Mouse (Mus musculus) layer of hippocampus, adult 8-10 months (tissue): ENCODE results near the gene Smndc1. TPM values are rescaled to one million over a fixed set of nuclear protein-coding genes. Genes with fewer than 3 reads are reported as not detected.
"Not testable (repeated sequence)": the region's sequence is repeated elsewhere in the genome, so short reads cannot be mapped to it uniquely, and the experiment has no call there.

Experiments used
- DNase-seq, 2 experiments: peaks; one replicate each; pipeline ENCODE4 v3.0.0; 2022; ENCODE audit warnings: low spot score in 2 of 2
- total RNA-seq, 4 experiments: library from RNA; stranded (reverse); gene quantifications; 2 replicates each; pipeline ENCODE4 v1.2.4; 2022

The Smndc1 gene
- total RNA-seq, 4 experiments from 2014 or later: 38.4 to 44.5 (median 40.5) TPM

DNA sequence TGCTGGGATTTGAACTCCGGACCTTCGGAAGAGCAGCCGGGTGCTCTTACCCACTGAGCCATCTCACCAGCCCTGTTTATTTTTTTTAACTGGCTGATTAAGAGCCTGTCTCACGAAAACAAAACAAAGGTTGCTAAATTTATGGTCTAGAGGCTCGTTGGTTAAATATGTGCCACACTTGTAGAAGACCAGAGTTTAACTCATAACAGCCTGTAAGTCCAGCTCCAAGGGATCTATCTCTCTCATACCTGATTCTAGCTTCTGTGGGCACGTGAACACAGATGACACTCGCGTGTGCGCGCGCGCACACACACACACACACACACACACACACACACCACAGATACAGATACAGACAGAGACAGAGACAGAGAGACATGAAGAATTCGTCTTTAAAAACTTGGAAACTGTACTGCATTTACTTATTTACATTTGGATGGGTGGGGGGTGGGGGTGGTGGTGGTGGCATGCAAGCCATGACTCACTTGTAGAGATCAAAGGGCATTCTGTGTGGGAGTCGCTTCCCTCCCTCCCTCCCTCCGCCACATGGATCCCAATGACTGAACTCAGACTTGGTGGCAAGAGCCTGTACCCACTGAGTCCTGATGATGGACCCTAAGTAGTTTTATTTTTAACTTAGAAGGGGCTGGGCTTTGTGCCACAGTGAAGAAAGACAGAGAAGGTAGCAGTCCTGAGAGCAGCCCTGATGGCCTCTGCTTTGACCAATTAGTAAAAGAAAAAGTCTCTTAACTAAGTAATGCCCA lies 23.4 kb upstream of the Smndc1 start:
- no peak for DNase-seq

DNA sequence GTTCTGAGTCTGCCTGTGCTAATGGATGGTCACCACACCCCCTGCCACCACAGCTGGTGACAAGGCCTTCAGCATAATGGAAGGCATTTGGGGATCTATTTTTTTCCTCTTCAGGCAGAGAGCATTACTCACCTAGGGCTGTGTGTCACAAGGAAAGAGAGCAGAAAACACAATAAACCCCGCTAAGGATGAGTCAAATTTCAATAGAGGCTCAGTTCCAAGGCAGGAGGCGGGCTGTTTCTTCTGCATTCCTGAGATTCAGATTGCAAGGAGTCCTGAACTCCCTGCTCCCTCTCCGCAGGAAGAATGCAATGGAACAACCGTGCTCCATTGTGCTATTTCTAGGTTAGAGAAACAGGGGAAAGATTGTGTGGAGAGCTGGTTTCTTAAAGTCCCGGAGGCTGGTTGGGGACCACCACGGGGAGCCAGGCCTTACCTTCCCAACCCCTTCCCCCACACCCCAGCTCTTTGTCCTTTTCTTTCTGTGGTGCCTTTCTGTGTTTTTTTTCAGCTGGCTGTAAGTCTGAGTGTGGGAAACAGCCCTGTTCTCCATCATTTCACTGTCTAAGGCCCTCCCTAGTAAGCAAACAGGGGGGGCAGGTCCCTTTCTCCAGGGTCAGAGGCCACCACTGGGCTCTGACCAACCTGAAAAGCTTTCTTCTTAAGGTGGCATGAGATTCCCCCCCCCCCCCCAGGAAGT lies 21.9 kb upstream of the Smndc1 start:
- DNase-seq: peak in 1 of 2 experiments; percentile 39

DNA sequence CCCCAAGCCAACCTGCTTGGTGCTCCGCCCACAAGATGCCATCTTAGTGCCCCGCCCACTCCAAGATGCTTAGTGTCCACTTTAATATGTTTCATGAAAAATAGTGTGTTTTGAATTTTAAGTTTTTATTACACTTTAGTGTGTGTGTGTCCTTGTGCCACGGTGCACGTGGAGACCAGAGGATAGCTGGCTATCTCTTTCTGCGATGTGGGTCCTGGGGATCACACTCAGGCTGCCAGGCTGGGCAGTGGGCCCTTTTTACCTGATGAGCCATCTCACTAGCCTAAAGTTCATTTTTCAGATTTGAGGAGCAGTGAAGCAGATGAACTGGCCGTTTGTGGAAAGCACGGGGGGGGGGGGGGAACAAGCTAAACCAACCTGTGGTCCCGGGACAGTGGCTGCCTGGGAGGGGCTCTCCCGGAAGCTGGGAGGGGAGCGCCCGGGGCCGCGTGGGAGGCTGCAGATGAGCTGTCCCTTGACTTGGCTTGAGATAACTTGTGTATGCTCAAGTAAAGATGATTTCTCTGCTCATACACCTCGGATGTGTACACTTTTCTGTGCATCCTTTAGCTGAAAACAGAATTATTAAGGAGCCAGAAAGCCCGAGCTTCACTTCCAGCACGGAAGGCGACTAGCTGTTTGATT lies 19.4 kb upstream of the Smndc1 start:
- DNase-seq: no peak

DNA sequence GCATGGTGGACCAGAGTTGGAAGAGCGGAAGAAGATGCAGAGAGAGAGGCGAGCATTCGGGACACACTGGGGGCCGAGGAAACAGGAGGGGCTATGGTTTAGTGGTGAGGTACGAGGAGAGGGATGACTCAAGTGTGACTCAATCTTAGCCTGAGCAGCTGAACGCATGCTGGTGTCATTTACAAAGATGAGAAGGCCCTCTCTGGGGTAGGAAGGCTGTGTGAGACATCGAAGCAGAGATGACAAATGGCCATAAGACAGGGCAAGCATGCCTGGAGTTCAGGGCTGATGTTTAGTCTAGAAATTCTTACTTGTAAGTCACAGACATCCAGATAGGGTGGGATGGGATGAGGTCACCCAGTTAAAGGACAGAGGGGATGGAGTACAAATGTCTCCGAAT lies 18.0 kb upstream of the Smndc1 start:
- DNase-seq: no peak

DNA sequence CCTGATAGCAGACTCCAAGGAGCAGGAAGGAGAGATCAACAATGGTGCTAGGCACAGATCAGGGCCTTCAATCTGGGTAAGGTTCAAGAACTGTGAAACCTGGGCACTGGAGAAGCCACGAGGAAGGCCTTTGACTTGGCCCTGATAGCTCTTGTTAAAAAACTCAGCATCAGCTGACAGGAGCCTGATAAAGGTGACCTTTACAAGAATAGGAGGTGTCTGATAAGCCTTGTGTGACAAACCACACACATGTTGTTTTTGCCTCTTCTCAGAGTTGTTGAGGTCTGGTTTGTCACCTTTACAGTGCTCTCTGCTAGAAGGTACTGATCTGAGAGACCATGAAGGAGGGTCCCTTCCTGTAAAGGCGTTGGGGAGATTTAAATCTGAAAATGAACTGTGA lies 17.0 kb upstream of the Smndc1 start:
- no peak for DNase-seq

DNA sequence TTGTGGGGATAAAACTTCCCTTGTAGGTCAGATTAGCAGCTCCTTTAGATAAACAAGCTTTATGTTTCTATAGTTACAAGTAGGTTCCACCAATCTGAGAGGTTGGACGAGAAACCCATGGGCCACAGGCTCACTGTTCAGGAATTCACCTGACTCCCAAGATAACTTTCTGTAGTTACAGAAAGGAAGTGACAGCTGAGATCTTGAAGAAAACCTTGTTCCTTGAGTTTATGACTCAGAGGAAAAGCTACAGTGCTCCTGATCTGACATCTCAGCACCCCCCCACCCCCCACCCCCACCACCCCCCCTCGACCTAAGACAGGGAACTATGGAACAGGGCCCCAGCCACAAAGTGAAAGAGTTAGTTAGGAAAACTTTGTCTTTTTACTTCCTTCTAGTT lies 15.4 kb upstream of the Smndc1 start:
- no peak for DNase-seq

DNA sequence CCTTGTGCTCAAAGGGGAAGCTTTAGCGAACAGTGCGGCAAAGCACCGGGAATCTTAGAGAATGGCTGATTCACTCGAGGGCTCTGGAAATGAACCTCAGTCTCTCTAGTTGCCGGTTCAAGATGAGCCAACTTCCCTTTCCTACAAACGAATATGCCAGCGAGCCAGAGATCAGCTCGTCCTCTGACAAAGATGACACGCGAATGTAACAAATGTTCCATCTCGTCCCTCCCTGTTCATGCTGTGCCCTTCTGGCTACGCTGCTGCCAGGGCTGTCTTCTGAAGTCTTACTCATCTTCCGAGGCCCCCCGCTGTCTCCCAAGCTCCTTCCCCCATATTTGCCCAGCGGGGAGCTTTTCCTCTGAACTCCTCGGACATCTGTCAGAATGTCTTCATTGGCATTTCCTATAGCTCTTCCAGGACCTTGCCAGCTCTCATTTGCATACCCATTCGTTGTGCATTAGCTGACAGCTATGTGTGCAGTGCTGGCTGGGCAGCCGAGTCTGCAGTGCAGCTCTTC lies 14.5 kb upstream of the Smndc1 start:
- DNase-seq: no peak

DNA sequence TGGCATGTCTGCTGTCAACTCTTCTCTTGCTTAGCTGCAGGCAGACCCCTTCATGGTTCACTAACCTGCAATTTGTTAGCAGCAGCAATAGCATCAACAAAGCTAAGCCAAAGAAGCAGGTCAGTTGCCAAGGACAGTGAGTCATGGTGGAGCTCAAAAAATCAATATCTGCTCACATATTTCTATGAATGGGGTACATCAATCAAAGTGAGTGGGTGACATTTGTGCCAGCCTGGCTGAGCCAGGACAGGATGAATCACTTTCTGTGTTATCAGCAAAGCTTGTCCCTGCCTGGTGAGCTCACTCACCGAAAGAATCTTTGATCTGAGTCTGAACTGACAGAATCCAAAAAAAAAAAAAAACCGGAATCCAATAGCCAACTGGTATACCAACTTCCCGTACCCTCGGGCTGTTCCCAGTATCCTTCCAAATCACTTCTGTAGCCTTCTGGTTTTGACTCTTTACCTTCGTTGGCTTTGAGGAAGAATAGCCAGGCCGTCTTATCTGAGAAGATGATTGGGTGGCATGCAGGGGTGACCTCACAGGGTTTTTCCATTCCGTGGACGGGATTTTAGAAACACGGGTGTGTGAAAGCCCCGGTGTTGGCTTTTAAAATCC lies 13.9 kb upstream of the Smndc1 start:
- no peak for DNase-seq

DNA sequence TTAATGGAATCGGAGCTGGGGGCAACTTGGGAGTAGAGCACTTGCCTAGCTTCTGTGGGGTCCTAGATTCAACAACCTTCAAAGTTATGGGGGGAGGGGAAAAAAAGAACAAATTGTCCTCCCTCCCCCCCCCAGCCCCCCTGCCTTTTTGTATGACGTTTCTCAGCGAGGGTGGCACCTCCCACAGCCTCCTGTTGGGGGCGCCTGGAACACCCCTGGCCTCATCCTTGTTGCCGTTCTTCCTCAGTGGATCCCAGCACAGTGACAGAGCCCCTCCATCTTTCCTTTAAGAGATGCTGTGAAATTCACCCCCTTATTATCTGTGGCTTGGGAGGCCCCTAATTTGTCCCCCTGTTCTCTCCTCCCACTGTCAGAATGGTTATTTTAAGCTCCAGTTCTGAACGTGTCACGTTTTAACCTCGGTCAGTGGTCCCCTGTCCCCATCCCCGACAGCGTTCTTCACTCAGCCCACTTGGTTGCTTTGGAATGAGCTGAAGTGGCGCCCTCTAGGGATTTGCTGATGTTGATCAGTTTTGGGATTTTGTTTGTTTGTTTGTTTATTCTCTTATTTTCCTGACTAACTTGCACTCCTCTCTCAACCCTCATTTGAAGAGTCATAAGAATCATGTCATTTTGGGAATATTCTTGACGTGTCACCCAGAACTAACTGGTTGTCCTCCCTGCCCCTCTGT lies 12.5 kb upstream of the Smndc1 start:
- DNase-seq: no peak

DNA sequence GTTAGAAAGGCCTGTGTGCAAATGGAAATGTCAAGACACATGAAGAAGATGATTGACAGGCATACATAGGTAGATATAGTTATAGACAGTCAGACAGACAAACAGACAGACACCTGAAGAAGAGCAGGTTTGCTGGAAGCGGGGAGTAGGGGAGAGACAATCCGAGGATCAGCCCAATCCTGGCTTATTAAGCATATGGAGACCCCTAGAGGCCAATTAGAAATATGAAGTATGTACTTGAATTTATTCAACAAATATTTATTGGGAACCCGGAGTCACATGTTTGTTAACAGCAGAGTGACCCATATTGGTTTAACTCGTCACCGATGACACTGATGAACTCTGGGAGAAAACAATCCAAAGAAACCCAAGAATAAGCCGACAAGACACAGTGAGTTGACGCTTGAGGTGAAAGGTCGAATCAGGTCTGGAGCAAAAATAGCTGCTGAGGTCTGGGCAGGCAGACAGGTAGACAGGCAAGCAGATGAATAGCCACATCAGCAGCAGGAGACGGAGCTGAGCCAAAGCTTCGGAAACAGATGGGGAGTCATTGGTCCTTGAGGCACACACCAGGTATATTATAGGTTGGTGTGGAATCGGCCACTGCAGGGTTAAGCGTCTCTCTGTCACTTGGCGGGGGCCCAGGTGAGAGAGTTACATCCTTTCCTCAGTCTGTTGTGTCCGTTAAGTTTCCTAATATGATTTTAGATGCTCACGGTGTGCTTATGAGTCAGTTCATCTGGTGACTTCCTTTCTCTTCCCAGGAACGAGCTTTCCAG lies 10.1 kb upstream of the Smndc1 start:
- no peak for DNase-seq

DNA sequence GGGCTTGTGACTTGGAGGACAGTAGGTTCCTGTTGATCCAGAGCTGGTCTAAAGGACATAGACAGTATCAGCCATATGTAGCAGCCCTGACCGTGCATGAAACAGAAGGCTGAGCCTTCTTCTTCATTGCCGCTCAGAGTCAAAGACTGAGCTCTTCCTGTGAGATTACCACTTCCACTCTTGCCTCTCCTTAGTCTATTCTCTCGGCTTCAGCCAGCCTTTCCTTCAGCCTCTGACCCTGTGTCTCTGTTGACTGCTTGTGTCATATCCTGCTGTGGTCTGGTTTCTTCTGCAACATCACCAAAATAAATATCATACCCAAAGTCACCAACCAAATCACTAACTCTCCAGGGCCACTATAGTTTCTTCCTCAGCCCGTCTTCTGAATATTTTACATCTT lies 8.8 kb upstream of the Smndc1 start:
- DNase-seq: no peak

DNA sequence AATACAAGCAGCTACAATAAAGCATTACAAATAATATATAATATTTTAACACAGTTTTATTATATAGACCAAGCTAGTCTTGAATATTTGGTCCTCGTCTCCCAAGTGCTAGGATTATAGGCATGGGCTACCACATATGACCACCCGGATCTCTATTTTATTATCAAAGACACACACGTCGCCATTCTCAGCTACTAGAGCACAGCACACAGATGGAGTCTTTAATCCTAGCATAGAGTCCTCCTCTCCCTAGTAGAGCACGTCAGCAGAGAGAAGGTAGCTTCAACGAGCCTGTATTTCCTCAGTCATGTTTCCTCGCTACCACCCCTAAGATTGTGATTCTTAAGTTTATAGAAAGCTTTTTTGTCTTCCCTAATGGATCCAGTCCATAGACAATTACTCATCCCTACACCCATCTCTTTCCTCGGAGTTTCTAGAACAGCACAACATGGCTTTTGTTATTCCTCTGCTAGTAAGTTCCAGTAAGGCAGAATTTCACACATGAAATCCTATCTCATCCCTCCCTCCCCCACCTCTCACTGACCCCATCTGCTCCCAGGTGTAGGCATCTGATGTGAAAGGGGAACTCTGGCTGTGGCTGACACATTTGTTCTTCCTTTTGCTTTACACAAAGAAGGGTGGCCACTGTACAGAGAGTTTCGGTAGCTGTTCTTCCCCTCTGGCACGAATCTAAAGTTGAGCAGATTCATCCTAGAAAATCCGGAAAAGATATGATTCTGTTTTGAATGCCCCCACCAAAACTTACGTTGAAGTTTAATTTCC lies 7.3 kb upstream of the Smndc1 start:
- no peak for DNase-seq

DNA sequence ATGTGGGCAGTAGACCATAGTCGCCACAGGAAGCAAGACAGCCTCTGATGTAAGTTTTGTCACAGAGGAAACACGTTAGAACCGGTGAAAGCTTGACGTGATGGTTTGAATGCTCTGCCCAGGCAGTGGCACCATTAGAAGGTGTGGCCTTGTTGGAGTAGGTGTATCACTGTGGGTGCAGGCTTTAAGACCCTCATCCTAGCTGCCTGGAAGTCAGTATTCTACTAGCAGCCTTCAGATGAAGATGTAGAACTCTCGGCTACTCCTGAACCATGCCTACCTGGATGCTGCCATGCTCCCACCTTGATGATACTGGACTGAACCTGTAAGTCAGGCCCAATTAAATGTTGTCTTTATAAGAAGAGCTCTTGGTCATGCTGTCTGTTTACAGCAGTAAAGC lies 5.4 kb upstream of the Smndc1 start:
- DNase-seq: not testable (repeated sequence)

DNA sequence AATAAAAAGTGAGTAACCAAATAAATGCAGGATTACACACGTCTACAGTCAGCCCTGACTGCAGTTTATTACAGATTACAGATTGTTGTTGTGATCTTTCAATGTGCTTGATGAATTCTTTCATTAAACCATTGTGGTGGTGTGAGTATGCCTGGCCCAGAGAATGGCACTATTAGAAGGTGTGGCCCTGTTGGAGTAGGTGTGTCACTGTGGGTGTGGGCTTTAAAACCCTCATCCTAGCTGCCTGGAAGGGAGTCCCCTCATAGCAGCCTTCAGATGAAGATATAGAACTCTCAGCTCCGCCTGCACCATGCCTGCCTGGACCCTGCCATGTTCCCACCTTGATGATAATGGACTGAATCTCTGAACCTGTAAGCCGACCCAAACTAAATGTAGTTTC lies 4.6 kb upstream of the Smndc1 start:
- not testable (repeated sequence) for DNase-seq

DNA sequence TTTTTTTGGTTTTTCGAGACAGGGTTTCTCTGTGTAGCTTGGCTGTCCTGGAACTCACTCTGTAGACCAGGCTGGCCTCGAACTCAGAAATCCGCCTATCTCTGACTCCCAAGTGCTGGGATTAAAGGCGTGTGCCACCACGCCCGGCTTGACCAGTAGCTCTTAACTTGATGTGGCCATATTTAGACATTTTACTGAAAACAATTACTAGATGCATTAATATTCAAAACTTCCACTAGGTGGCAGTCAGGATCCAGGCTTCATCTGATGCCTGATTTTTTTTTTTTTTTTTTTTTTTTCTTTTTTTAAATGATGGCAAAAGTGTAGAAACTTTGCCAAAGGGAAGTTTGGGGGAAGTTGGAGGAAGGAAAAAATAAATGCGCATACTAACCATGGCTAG lies 4.2 kb upstream of the Smndc1 start:
- DNase-seq: no peak

DNA sequence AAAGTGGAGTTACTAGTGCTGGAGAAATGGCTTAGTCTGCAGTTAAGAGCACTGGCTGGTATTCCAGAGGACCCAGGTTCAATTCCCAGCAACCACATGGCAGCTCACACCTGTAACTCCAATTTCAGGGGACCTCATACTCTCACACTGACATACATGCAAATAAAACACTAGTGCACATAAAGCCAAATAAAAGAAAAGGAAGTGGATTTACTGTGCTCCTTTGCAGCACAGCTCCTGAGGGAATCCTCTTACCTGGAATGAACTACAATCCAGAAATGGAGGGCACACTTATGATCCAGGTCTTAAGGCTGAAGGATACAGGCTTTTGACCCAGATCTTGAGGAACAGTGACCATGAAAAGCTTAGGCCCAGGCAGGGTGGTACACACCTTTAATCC lies 3.3 kb upstream of the Smndc1 start:
- no peak for DNase-seq

DNA sequence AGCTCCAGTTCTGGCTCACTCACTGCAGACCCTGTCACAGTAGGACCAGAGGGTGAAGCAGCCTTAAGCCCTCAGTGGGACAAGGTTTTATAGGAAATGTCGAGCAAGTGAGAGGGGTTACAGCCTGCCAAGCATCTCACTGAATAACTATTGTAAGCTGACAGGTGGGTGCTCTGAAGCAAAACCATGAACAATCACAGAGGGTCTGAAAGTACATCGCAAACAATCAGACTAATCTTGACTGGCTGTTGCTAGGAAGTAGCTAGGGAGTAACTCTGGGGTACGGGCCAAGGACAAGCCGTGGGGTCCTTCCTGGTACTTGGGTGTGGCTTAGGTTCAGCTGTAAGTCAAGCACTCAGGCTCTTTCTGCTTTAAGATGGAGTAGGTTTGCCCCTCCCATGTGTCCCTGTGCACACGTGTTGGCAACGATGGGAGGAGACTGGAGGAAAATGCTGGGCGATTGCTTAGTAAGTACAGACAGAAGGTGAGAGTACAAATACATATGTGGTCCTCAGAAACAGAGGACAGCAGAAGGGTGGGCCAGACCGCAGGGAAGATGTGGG lies 2.5 kb upstream of the Smndc1 start:
- DNase-seq: no peak

DNA sequence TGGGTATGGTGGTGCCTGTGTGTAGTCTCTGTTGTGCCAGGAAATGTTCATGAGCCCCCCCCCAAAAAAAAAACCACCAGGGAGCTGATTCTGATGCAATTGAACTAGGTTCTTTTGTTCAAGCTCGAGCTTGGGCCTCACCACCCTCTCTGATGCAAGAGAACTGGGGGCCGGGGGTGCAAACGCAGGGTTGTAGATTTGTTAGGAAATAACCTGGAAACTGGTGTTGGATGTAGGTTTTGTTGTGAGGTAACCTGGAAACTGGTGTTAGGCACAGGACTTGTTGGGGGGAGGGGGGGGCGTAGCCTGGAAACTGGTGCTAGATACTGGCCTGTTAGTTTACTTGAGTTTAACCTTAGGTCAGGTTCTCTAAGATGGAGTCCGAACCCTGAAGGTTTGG lies 1.4 kb upstream of the Smndc1 start:
- no peak for DNase-seq

DNA sequence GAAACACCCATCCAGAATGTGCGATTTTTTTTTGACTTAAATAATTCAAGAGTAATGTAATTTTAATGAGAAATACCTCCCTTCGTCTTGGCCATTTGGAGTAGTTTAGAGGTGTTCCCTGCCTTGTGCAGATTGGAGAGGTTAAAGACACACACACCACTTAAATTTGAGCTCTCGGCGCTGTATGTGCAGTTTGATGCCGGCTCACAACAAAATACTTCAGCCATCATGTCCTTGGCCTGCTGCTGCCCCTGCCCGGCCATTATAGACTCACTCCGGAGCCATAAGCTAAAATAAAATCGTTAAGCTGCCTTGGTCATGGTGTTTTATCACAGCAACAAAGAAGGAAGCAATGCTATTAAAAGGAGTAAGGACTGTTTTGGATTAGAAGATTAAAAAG lies 1.0 kb upstream of the Smndc1 start:
- no peak for DNase-seq
